Mouse (Mus musculus) forebrain, postnatal 0 days (tissue): Measurements from ENCODE around the gene Mad1l1. TPM values are rescaled to one million over a fixed set of nuclear protein-coding genes. Genes with fewer than 3 reads are reported as not detected.

Source experiments
- ATAC-seq: fragments of 200-750 bp; cut with Nextera tagmentation; 2 replicates; pipeline ENCODE4 v1.8.0; 2017; ENCODE audit warnings: mild to moderate bottlenecking, moderate library complexity
- DNase-seq: peaks from one replicate; pipeline ENCODE4 v3.0.0-alpha.2; 2015
- H3K27ac ChIP-seq: fragments of 300-500 bp; sonication (generic); 2 replicates; pipeline ENCODE4 v1.5.1; 2014; ENCODE audit warnings: low read depth, mild to moderate bottlenecking, antibody characterized with exemption, low read length, moderate library complexity, mixed read lengths
- H3K27me3 ChIP-seq: fragments of 300-500 bp; sonication (generic); 2 replicates; pipeline ENCODE4 v1.6.1; 2014; ENCODE audit warnings: mild to moderate bottlenecking, low read length, mixed read lengths; ENCODE audit not compliant: insufficient read depth
- H3K36me3 ChIP-seq: fragments of 300-500 bp; sonication (generic); 2 replicates; pipeline ENCODE4 v1.6.1; 2014; ENCODE audit warnings: mild to moderate bottlenecking, moderate library complexity; ENCODE audit not compliant: insufficient read depth
- H3K4me1 ChIP-seq: fragments of 300-500 bp; sonication (generic); 2 replicates; pipeline ENCODE4 v1.6.1; 2014; ENCODE audit warnings: antibody characterized with exemption; ENCODE audit not compliant: insufficient read depth
- H3K4me2 ChIP-seq: fragments of 300-500 bp; sonication (generic); 2 replicates; pipeline ENCODE4 v1.6.1; 2014; ENCODE audit warnings: low read depth, mild to moderate bottlenecking, moderate library complexity
- H3K4me3 ChIP-seq: fragments of 300-500 bp; sonication (generic); 2 replicates; pipeline ENCODE4 v1.5.1; 2014; ENCODE audit warnings: low read depth, low read length, mixed read lengths
- H3K9ac ChIP-seq: fragments of 300-500 bp; sonication (generic); 2 replicates; pipeline ENCODE4 v1.6.1; 2014; ENCODE audit warnings: mild to moderate bottlenecking
- H3K9me3 ChIP-seq: fragments of 300-500 bp; sonication (generic); 2 replicates; pipeline ENCODE4 v1.6.1; 2016; ENCODE audit warnings: low read length
- CTCF ChIP-seq: sonication (generic); IDR thresholded peaks from 2 replicates; pipeline ENCODE4 v1.5.1; 2016; ENCODE audit warnings: antibody characterized with exemption, control low read depth, low read depth
- WGBS: fragments of 180-500 bp; shearing (Covaris S2); extraction: QIAGEN DNeasy Blood & Tissue Kit; methylation state at CpG from one replicate; pipeline ENCODE4 v1.1.7; 2014; 5-methylcytosine and 5-hydroxymethylcytosine counted together
- polyA plus RNA-seq: library from polyadenylated mRNA; unstranded; fragments of >200 nt; fragmentation: Nextera tagmentation; extraction: Ambion mirVana; gene quantifications from 2 replicates; pipeline ENCODE4 v1.2.1, GENCODE M21; 2015
- total RNA-seq: library from RNA; depleted of rRNA; stranded (reverse); fragments of >200 nt; gene quantifications from 2 replicates; pipeline ENCODE4 v1.2.3, GENCODE M21; 2014

The Mad1l1 gene
- total and polyA plus RNA-seq, 2 experiments from 2014 or later, result 21.3 to 29.5 TPM

GRCm38 (mm10) chr5:140173181-140173580, 148.2 kb downstream of the Mad1l1 start:
- Histone ChIP-seq H3K4me2 (no peak overlapping the region), H3K9ac (no peak overlapping the region), H3K27ac (no peak overlapping the region), H3K27me3 (no peaks in the 10 kb centered on the region), H3K36me3 (no peaks in the 10 kb centered on the region), H3K4me3 (no peak overlapping the region), H3K4me1 (peaks cover under 1% of the 10 kb centered on the region; the same call in 1 of the 2 replicates), H3K9me3 (no peaks in the 10 kb centered on the region)
- no peak for ATAC-seq
- WGBS, result 79% methylated on average over 4 of the region's 4 CpGs
- TF ChIP-seq CTCF, result no peak
- no peak for DNase-seq

- H3K27ac ChIP-seq, result no peak overlapping the region
- no peak for DNase-seq
- no peak for ATAC-seq
- no peaks in the 10 kb centered on the region for H3K4me1 ChIP-seq
- no peaks in the 10 kb centered on the region for H3K36me3 ChIP-seq
- H3K9me3 ChIP-seq, result no peaks in the 10 kb centered on the region
- no peaks in the 10 kb centered on the region for H3K27me3 ChIP-seq
- no peak overlapping the region for H3K4me2 ChIP-seq
- no peak overlapping the region for H3K4me3 ChIP-seq
- WGBS, result 77% methylated on average over 1 of the region's 1 CpGs
- no peak overlapping the region for H3K9ac ChIP-seq
- no peak for TF ChIP-seq CTCF
Observed at GRCm38 (mm10) chr5:140171710-140172109, 149.6 kb downstream of the Mad1l1 start.

GRCm38 (mm10) chr5:140167531-140167930, 153.8 kb downstream of the Mad1l1 start:
- Histone ChIP-seq H3K4me1 (no peaks in the 10 kb centered on the region), H3K27ac (no peak overlapping the region), H3K9ac (no peak overlapping the region), H3K9me3 (no peaks in the 10 kb centered on the region), H3K36me3 (no peaks in the 10 kb centered on the region), H3K4me3 (no peak overlapping the region), H3K4me2 (no peak overlapping the region), H3K27me3 (no peaks in the 10 kb centered on the region)
- TF ChIP-seq CTCF, result no peak
- ATAC-seq, result no peak
- WGBS, result 86% methylated on average over 6 of the region's 6 CpGs
- DNase-seq, result no peak

DNA sequence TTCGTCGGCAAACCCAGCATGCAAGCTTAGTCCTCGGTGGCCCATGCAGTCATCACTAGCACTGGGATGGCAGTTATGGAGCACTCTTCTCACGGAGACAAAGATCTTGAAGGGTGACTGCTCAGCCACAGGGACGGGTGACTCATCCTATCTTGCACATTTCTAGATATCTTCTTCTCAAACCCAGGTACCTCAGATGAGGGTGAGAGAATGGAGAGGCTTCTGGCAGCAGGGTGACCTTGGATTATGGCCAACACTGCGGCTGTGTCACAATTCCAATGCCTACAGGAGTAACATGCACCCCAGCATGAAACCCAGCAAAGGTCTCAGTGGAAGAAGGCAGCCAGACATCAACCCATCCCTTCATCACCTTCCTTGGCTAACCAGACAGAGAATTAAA, 154.3 kb downstream of the Mad1l1 start:
- no peak for ATAC-seq
- Histone ChIP-seq H3K27ac (no peak overlapping the region), H3K27me3 (no peaks in the 10 kb centered on the region), H3K4me3 (no peak overlapping the region), H3K36me3 (no peaks in the 10 kb centered on the region), H3K9ac (no peak overlapping the region), H3K9me3 (no peaks in the 10 kb centered on the region), H3K4me2 (no peak overlapping the region), H3K4me1 (no peaks in the 10 kb centered on the region)
- 86% methylated on average over 6 of the region's 6 CpGs for WGBS
- no peak for TF ChIP-seq CTCF
- no peak for DNase-seq

DNA sequence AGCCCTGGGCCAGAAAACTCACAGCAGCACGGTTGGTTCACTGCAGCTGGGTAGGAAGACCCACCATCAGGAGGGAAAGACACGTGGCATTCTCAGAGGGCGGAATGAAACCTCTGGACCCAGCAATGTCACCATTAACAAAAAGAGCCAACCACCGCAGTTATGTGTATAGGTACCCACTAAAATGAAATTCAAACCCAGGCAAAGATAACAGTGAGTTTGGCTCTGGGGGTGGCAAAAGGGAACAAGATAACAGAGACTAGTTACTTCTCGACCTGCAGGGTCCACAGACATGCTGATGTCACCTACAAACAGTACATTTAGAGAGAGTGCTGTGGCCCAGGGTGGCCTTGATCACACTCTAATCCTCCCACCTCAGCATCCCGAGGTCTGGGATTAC, 157.4 kb downstream of the Mad1l1 start:
- no peak overlapping the region for H3K4me2 ChIP-seq
- H3K9ac ChIP-seq, result no peak overlapping the region
- no peaks in the 10 kb centered on the region for H3K4me1 ChIP-seq
- no peak overlapping the region for H3K4me3 ChIP-seq
- no peaks in the 10 kb centered on the region for H3K9me3 ChIP-seq
- H3K27ac ChIP-seq, result no peak overlapping the region
- H3K27me3 ChIP-seq, result no peaks in the 10 kb centered on the region
- DNase-seq (no peak), ATAC-seq (no peak)
- WGBS, result 89% methylated on average over 6 of the region's 6 CpGs
- no peaks in the 10 kb centered on the region for H3K36me3 ChIP-seq
- no peak for TF ChIP-seq CTCF

- Histone ChIP-seq H3K27me3 (no peaks in the 10 kb centered on the region), H3K4me3 (no peak overlapping the region), H3K27ac (no peak overlapping the region), H3K9ac (no peak overlapping the region), H3K9me3 (no peaks in the 10 kb centered on the region), H3K36me3 (no peaks in the 10 kb centered on the region), H3K4me1 (no peaks in the 10 kb centered on the region), H3K4me2 (no peak overlapping the region)
- DNase-seq, result no peak
- TF ChIP-seq CTCF, result no peak
- WGBS, result 71% methylated on average over 6 of the region's 6 CpGs
- ATAC-seq, result no peak
Observed at GRCm38 (mm10) chr5:140162071-140162845, 159.1 kb downstream of the Mad1l1 start.

- H3K4me2 ChIP-seq, result no peak overlapping the region
- no peak for ATAC-seq
- DNase-seq, result no peak
- no peak for TF ChIP-seq CTCF
- no peak overlapping the region for H3K4me3 ChIP-seq
- H3K4me1 ChIP-seq, result no peaks in the 10 kb centered on the region
- no peaks in the 10 kb centered on the region for H3K36me3 ChIP-seq
- no peak overlapping the region for H3K27ac ChIP-seq
- no peaks in the 10 kb centered on the region for H3K9me3 ChIP-seq
- no peak overlapping the region for H3K9ac ChIP-seq
- WGBS, result 92% methylated on average over 4 of the region's 4 CpGs
- H3K27me3 ChIP-seq, result no peaks in the 10 kb centered on the region
Observed at GRCm38 (mm10) chr5:140159007-140159406, 162.3 kb downstream of the Mad1l1 start.
